8 mouse cellular contexts compared by ENCODE assay signal in the genomic region with DNA sequence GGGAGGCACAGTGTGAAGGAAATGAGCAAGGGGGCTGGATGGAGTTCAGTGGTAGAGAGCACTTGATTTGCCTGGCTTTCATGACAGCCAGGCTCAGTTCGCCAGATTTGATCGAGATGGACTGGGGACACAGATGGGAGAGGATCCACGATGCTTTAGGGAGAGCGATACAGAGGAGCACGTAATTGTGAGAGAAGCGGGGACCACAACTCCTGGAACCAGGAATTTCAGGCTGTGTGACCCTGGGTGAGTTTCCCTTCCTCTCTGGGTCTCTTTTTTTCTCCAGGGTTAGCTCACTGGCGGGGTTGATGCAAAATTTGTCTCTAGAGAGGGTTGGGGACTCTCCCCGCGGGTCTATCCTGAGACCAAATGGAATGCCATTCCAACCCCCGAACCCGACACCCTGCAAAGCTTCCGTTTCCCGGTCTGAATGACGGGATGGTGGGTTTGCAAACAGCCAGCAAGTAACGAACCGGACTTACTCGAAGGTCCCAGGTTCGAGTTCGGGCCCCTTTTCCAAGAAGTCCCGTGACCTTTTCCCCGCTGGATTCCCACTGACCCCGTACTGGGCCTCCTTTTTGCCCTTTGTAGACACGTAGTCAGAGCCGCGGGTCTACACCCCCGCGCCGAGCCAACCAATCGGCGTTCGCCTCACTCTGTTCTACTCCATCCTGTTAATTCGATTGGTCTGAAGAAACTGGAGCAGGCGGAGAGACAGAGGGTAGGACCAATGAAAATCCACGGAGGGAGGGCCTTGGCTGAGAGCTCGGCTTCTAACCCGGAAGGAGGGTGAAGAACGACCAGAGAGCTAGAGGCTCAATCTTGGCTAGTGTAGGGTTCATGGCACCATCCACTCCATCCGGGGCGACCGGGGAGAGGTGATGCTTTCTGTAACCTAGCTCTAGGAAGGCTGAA. TPM values are rescaled to one million over a fixed set of nuclear protein-coding genes. Genes with fewer than 3 reads are reported as not detected.
DNase-seq lines count a peak whose midpoint lies in the region; ATAC-seq and TF ChIP-seq lines count a peak whose summit lies in the region.

No protein-coding gene starts in this region.

- peak overlapping the region; percentile 68 for H3K4me2 ChIP-seq in heart, embryonic 12.5 days
- peak overlapping the region; percentile 54 for H3K4me2 ChIP-seq in kidney, postnatal 0 days (ENCODE audit: low read length)
- H3K4me2 ChIP-seq in liver, embryonic 11.5 days, result peak overlapping the region; percentile 73
- H3K4me2 ChIP-seq in stomach, embryonic 14.5 days (replicated peaks; ENCODE audit: low read depth, low read length), result peak overlapping the region; percentile 55

- no peak for TF ChIP-seq CTCF in kidney, postnatal 0 days (IDR thresholded peaks at IDR 0.05; ENCODE audit: low read depth)

- H3K27ac ChIP-seq in heart, embryonic 12.5 days (ENCODE audit: poor library complexity, severe bottlenecking), result peak overlapping the region; percentile 64; the same call in 1 of the 2 replicates
- peak overlapping the region; percentile 63 for H3K27ac ChIP-seq in kidney, postnatal 0 days
- peak overlapping the region; percentile 44; the same call in 1 of the 2 replicates for H3K27ac ChIP-seq in liver, embryonic 11.5 days (ENCODE audit: low read depth, low read length)
- peak overlapping the region; percentile 57 for H3K27ac ChIP-seq in stomach, embryonic 14.5 days (ENCODE audit: low read length)

- peak; percentile 98 for DNase-seq in CD4-positive helper T cell, adult 2 months (ENCODE audit: low read depth, low spot score)
- peak; percentile 94 for DNase-seq in brain, embryonic 18.5 days (ENCODE audit: low read depth, low spot score)
- DNase-seq in kidney, postnatal 0 days (ENCODE audit: low spot score), result peak; percentile 99
- peak; percentile 94 for DNase-seq in liver, embryonic 11.5 days (ENCODE audit: low spot score)
- DNase-seq in naive thymus-derived CD4-positive, alpha-beta T cell, adult 2 months (ENCODE audit: low read depth), result peak; percentile 98

- peak overlapping the region; percentile 78 for H3K4me3 ChIP-seq in heart, embryonic 12.5 days
- peak overlapping the region; percentile 44 for H3K4me3 ChIP-seq in kidney, postnatal 0 days (replicated peaks; ENCODE audit: low read depth, low read length)
- peak overlapping the region; percentile 59 for H3K4me3 ChIP-seq in liver, embryonic 11.5 days (ENCODE audit: low read depth, low read length)
- H3K4me3 ChIP-seq in stomach, embryonic 14.5 days (ENCODE audit: low read depth, low read length), result peak overlapping the region; percentile 55

- ATAC-seq in erythroid progenitor cell, adult 5-6 weeks (replicated peaks; ENCODE audit: low FRiP score, poor library complexity, severe bottlenecking), result peak; percentile 99
- peak; percentile 100 for ATAC-seq in heart, embryonic 12.5 days (ENCODE audit: insufficient number of reproducible peaks, low FRiP score)
- peak; percentile 100 for ATAC-seq in kidney, postnatal 0 days (replicated peaks; ENCODE audit: low FRiP score, low read depth)
- ATAC-seq in liver, embryonic 11.5 days (replicated peaks; ENCODE audit: low FRiP score), result peak; percentile 100
- ATAC-seq in stomach, embryonic 14.5 days (ENCODE audit: insufficient number of reproducible peaks, insufficient read depth, low FRiP score, low read depth), result peak; percentile 100

- no peaks in the 10 kb centered on the region for H3K9me3 ChIP-seq in heart, embryonic 12.5 days (replicated peaks)
- no peaks in the 10 kb centered on the region for H3K9me3 ChIP-seq in kidney, postnatal 0 days (replicated peaks; ENCODE audit: low read length)
- no peaks in the 10 kb centered on the region for H3K9me3 ChIP-seq in liver, embryonic 11.5 days (ENCODE audit: control insufficient read depth, low read length)
- H3K9me3 ChIP-seq in stomach, embryonic 14.5 days (ENCODE audit: control insufficient read depth, low read depth, low read length), result no peaks in the 10 kb centered on the region

- no peaks in the 10 kb centered on the region for H3K27me3 ChIP-seq in heart, embryonic 12.5 days (replicated peaks)
- no peaks in the 10 kb centered on the region for H3K27me3 ChIP-seq in kidney, postnatal 0 days (ENCODE audit: insufficient read depth, low read length)
- no peaks in the 10 kb centered on the region for H3K27me3 ChIP-seq in liver, embryonic 11.5 days (replicated peaks; ENCODE audit: control insufficient read depth, insufficient read depth, low read length)
- no peaks in the 10 kb centered on the region for H3K27me3 ChIP-seq in stomach, embryonic 14.5 days (ENCODE audit: control insufficient read depth, insufficient read depth, low read length)

- 3% methylated on average over 40 of the region's 40 CpGs for WGBS in heart, embryonic 12.5 days
- WGBS in kidney, postnatal 0 days, result 6% methylated on average over 40 of the region's 40 CpGs
- 3% methylated on average over 40 of the region's 40 CpGs for WGBS in liver, embryonic 11.5 days
- 6% methylated on average over 40 of the region's 40 CpGs for WGBS in stomach, embryonic 14.5 days

- peak overlapping the region; percentile 81 for H3K9ac ChIP-seq in heart, embryonic 12.5 days
- peak overlapping the region; percentile 64 for H3K9ac ChIP-seq in kidney, postnatal 0 days (ENCODE audit: low read depth, low read length)
- H3K9ac ChIP-seq in liver, embryonic 11.5 days (ENCODE audit: low read depth, low read length), result peak overlapping the region; percentile 81
- H3K9ac ChIP-seq in stomach, embryonic 14.5 days (replicated peaks; ENCODE audit: low read depth, low read length), result peak overlapping the region; percentile 71

- H3K36me3 ChIP-seq in heart, embryonic 12.5 days, result no peaks in the 10 kb centered on the region
- no peaks in the 10 kb centered on the region for H3K36me3 ChIP-seq in kidney, postnatal 0 days (ENCODE audit: insufficient read depth, low read length)
- H3K36me3 ChIP-seq in liver, embryonic 11.5 days (ENCODE audit: control insufficient read depth, insufficient read depth, low read length), result no peaks in the 10 kb centered on the region
- H3K36me3 ChIP-seq in stomach, embryonic 14.5 days (ENCODE audit: control insufficient read depth, insufficient read depth, low read length), result no peaks in the 10 kb centered on the region

- peaks cover 15% of the 10 kb centered on the region; the same call in 1 of the 2 replicates for H3K4me1 ChIP-seq in heart, embryonic 12.5 days (replicated peaks)
- no peaks in the 10 kb centered on the region for H3K4me1 ChIP-seq in kidney, postnatal 0 days (replicated peaks; ENCODE audit: insufficient read depth, low read length)
- H3K4me1 ChIP-seq in liver, embryonic 11.5 days (replicated peaks; ENCODE audit: control insufficient read depth, insufficient read depth, low read length), result 0 out of 2 replicates have a peak, but pooled peaks cover 2% of the 10 kb centered on the region
- 0 out of 2 replicates have a peak, but pooled peaks cover 4% of the 10 kb centered on the region for H3K4me1 ChIP-seq in stomach, embryonic 14.5 days (ENCODE audit: control insufficient read depth, insufficient read depth, low read length)

RNA-seq across cellular contexts. Expression of a gene that starts 4.2 kb away (rescaled TPM):
- not detected in 2 replicates for total RNA-seq in erythroid progenitor cell, adult 5-6 weeks (2015; ENCODE audit: low replicate concordance)
- total RNA-seq in erythroid progenitor cell, adult 5-6 weeks (2017; ENCODE audit: low replicate concordance), result 1.5 TPM in 1 of 2 replicates, not detected in the other
- 3.9 and 4.4 TPM in 2 replicates for polyA plus RNA-seq in heart, embryonic 12.5 days (2016; fragmentation: Nextera tagmentation; extraction: Ambion mirVana)
- 11.0 and 12.4 TPM in 2 replicates for polyA plus RNA-seq in kidney, postnatal 0 days (2015; fragmentation: Nextera tagmentation; extraction: Ambion mirVana)
- polyA plus RNA-seq in liver, embryonic 11.5 days (2014; fragmentation: Nextera tagmentation; extraction: Ambion mirVana), result 5.2 and 5.3 TPM in 2 replicates
- 7.0 and 7.8 TPM in 2 replicates for polyA plus RNA-seq in stomach, embryonic 14.5 days (2014; fragmentation: Nextera tagmentation; extraction: Ambion mirVana)

RNA-seq across cellular contexts. Expression of a gene that starts 11.1 kb away (rescaled TPM):
- 2.2 TPM in 1 of 2 replicates, not detected in the other for total RNA-seq in erythroid progenitor cell, adult 5-6 weeks (2015; ENCODE audit: low replicate concordance)
- 0.26 and 1.8 TPM in 2 replicates for total RNA-seq in erythroid progenitor cell, adult 5-6 weeks (2017; ENCODE audit: low replicate concordance)
- polyA plus RNA-seq in heart, embryonic 12.5 days (2016; fragmentation: Nextera tagmentation; extraction: Ambion mirVana), result 0.74 and 1.0 TPM in 2 replicates
- polyA plus RNA-seq in kidney, postnatal 0 days (2015; fragmentation: Nextera tagmentation; extraction: Ambion mirVana), result 0.72 and 0.77 TPM in 2 replicates
- 1.3 and 1.4 TPM in 2 replicates for polyA plus RNA-seq in liver, embryonic 11.5 days (2014; fragmentation: Nextera tagmentation; extraction: Ambion mirVana)
- 0.94 and 0.98 TPM in 2 replicates for polyA plus RNA-seq in stomach, embryonic 14.5 days (2014; fragmentation: Nextera tagmentation; extraction: Ambion mirVana)

RNA-seq across cellular contexts. Expression of a gene that starts 21.3 kb away (rescaled TPM):
- total RNA-seq in erythroid progenitor cell, adult 5-6 weeks (2015; ENCODE audit: low replicate concordance), result not detected in 2 replicates
- not detected in 2 replicates for total RNA-seq in erythroid progenitor cell, adult 5-6 weeks (2017; ENCODE audit: low replicate concordance)
- polyA plus RNA-seq in heart, embryonic 12.5 days (2016; fragmentation: Nextera tagmentation; extraction: Ambion mirVana), result 0.05 TPM in 1 of 2 replicates, not detected in the other
- 0.62 and 0.67 TPM in 2 replicates for polyA plus RNA-seq in kidney, postnatal 0 days (2015; fragmentation: Nextera tagmentation; extraction: Ambion mirVana)
- polyA plus RNA-seq in liver, embryonic 11.5 days (2014; fragmentation: Nextera tagmentation; extraction: Ambion mirVana), result 0.03 and 0.11 TPM in 2 replicates
- 0.70 and 1.0 TPM in 2 replicates for polyA plus RNA-seq in stomach, embryonic 14.5 days (2014; fragmentation: Nextera tagmentation; extraction: Ambion mirVana)

RNA-seq across cellular contexts. Expression of a gene that starts 40.5 kb away (rescaled TPM):
- total RNA-seq in erythroid progenitor cell, adult 5-6 weeks (2015; ENCODE audit: low replicate concordance), result not detected in 2 replicates
- not detected in 2 replicates for total RNA-seq in erythroid progenitor cell, adult 5-6 weeks (2017; ENCODE audit: low replicate concordance)
- 0.27 and 0.30 TPM in 2 replicates for polyA plus RNA-seq in heart, embryonic 12.5 days (2016; fragmentation: Nextera tagmentation; extraction: Ambion mirVana)
- polyA plus RNA-seq in kidney, postnatal 0 days (2015; fragmentation: Nextera tagmentation; extraction: Ambion mirVana), result not detected in 2 replicates
- 0.22 TPM in 1 of 2 replicates, not detected in the other for polyA plus RNA-seq in liver, embryonic 11.5 days (2014; fragmentation: Nextera tagmentation; extraction: Ambion mirVana)
- polyA plus RNA-seq in stomach, embryonic 14.5 days (2014; fragmentation: Nextera tagmentation; extraction: Ambion mirVana), result not detected in 2 replicates

RNA-seq across cellular contexts. Expression of a gene that starts 49.2 kb away (rescaled TPM):
- 7.1 and 8.6 TPM in 2 replicates for total RNA-seq in erythroid progenitor cell, adult 5-6 weeks (2015; ENCODE audit: low replicate concordance)
- 4.6 and 11.6 TPM in 2 replicates for total RNA-seq in erythroid progenitor cell, adult 5-6 weeks (2017; ENCODE audit: low replicate concordance)
- polyA plus RNA-seq in heart, embryonic 12.5 days (2016; fragmentation: Nextera tagmentation; extraction: Ambion mirVana), result 2.6 and 2.9 TPM in 2 replicates
- 3.5 and 3.9 TPM in 2 replicates for polyA plus RNA-seq in kidney, postnatal 0 days (2015; fragmentation: Nextera tagmentation; extraction: Ambion mirVana)
- 3.3 and 3.5 TPM in 2 replicates for polyA plus RNA-seq in liver, embryonic 11.5 days (2014; fragmentation: Nextera tagmentation; extraction: Ambion mirVana)
- polyA plus RNA-seq in stomach, embryonic 14.5 days (2014; fragmentation: Nextera tagmentation; extraction: Ambion mirVana), result 4.3 and 4.5 TPM in 2 replicates

Comparison
In these comparisons a context has a peak if more than half of its experiments do, and no peak if none do; other contexts are left out.
1. Peak in every context shown above with its lines: DNase-seq, ATAC-seq, H3K4me3 ChIP-seq and H3K27ac ChIP-seq.